Mouse (Mus musculus) MEL (cell line): Measurements from ENCODE around the gene Zfp777. TPM values are rescaled to one million over a fixed set of nuclear protein-coding genes. Genes with fewer than 3 reads are reported as not detected.

ENCODE experiments used
- DNase-seq: peaks from one replicate; pipeline ENCODE4 v3.0.0; 2011; ENCODE audit warnings: low read depth, low spot score
- H3K27ac ChIP-seq: 2 replicates; pipeline ENCODE4 v1.5.1; 2012; ENCODE audit warnings: low read depth, mild to moderate bottlenecking, control low read depth, low read length, moderate library complexity; ENCODE audit not compliant: control insufficient read depth
- H3K27me3 ChIP-seq, 2 experiments: fragments of 150-350 bp in 1 of 2; sonication (generic) in 1 of 2; 2 replicates each; pipeline ENCODE4 v1.6.1; 2012; ENCODE audit warnings: low read length in 2 of 2, mild to moderate bottlenecking in 2 of 2, improper control_type of control experiment in 1 of 2, moderate library complexity in 1 of 2; ENCODE audit not compliant: insufficient read depth in 2 of 2, control insufficient read depth in 1 of 2
- H3K36me3 ChIP-seq, 2 experiments: 2 replicates each; pipeline ENCODE4 v1.6.1; 2012 to 2014; ENCODE audit warnings: low read length in 2 of 2, improper control_type of control experiment in 1 of 2, inconsistent platforms in 1 of 2, mild to moderate bottlenecking in 1 of 2; ENCODE audit not compliant: insufficient read depth in 2 of 2, control insufficient read depth in 1 of 2
- H3K4me1 ChIP-seq, 2 experiments: fragments of 150-350 bp in 1 of 2; sonication (generic) in 1 of 2; 2 replicates each; pipeline ENCODE4 v1.6.1; 2012; ENCODE audit warnings: low read length in 2 of 2, improper control_type of control experiment in 1 of 2, mild to moderate bottlenecking in 1 of 2; ENCODE audit not compliant: insufficient read depth in 2 of 2, control insufficient read depth in 1 of 2
- H3K4me3 ChIP-seq, 2 experiments: fragments of 150-350 bp in 1 of 2; sonication (generic) in 1 of 2; 2 replicates each; pipeline ENCODE4 v1.5.1; 2012; ENCODE audit warnings: low read depth in 2 of 2, low read length in 2 of 2, mild to moderate bottlenecking in 2 of 2, moderate library complexity in 2 of 2, control low read depth in 1 of 2, improper control_type of control experiment in 1 of 2; ENCODE audit not compliant: control insufficient read depth in 1 of 2, insufficient read depth in 1 of 2
- H3K79me2 ChIP-seq: 2 replicates; pipeline ENCODE4 v1.6.1; 2012; ENCODE audit warnings: mild to moderate bottlenecking, low read length, moderate library complexity; ENCODE audit not compliant: control insufficient read depth, poor library complexity, insufficient read depth
- H3K9ac ChIP-seq: 2 replicates; pipeline ENCODE4 v1.6.1; 2012; ENCODE audit warnings: low read depth, mild to moderate bottlenecking, control low read depth, low read length, moderate library complexity; ENCODE audit not compliant: control insufficient read depth, poor library complexity, severe bottlenecking
- H3K9me3 ChIP-seq: fragments of 150-350 bp; sonication (generic); replicated peaks from 2 replicates; pipeline ENCODE4 v1.6.1; 2012; ENCODE audit warnings: mild to moderate bottlenecking, low read length, improper control_type of control experiment, moderate library complexity; ENCODE audit not compliant: insufficient read depth
- BHLHE40 ChIP-seq: IDR thresholded peaks from 2 replicates; pipeline ENCODE4 v1.6.1; 2012; ENCODE audit warnings: low read depth, mild to moderate bottlenecking, inconsistent platforms, low read length, improper control_type of control experiment, borderline replicate concordance
- CHD1 ChIP-seq: IDR thresholded peaks from 2 replicates; pipeline ENCODE4 v1.6.1; 2012; ENCODE audit warnings: low read depth, mild to moderate bottlenecking, inconsistent platforms, low read length, improper control_type of control experiment
- CHD2 ChIP-seq: IDR thresholded peaks from 2 replicates; pipeline ENCODE4 v1.6.1; 2011; ENCODE audit warnings: low read length, improper control_type of control experiment
- ELF1 ChIP-seq: IDR thresholded peaks from 2 replicates; pipeline ENCODE4 v1.6.1; 2014; ENCODE audit warnings: low read depth, mild to moderate bottlenecking, inconsistent platforms, low read length, improper control_type of control experiment, moderate library complexity
- EP300 ChIP-seq, 2 experiments: IDR thresholded peaks; 2 replicates each; pipeline ENCODE4 v1.6.1; 2011; ENCODE audit warnings: improper control_type of control experiment in 2 of 2, low read length in 2 of 2, low read depth in 1 of 2, mild to moderate bottlenecking in 1 of 2
- GABPA ChIP-seq: IDR thresholded peaks from 2 replicates; pipeline ENCODE4 v1.6.1; 2012; ENCODE audit warnings: low read depth, mild to moderate bottlenecking, inconsistent platforms, low read length, improper control_type of control experiment, moderate library complexity
- GATA1 ChIP-seq: IDR thresholded peaks from 2 replicates; pipeline ENCODE4 v1.6.1; 2011; ENCODE audit warnings: low read depth, low read length, improper control_type of control experiment
- HCFC1 ChIP-seq: IDR thresholded peaks from 2 replicates; pipeline ENCODE4 v1.6.1; 2012; ENCODE audit warnings: low read depth, mild to moderate bottlenecking, inconsistent platforms, low read length, improper control_type of control experiment, moderate library complexity
- JUND ChIP-seq: IDR thresholded peaks from 2 replicates; pipeline ENCODE4 v1.6.1; 2011; ENCODE audit warnings: low read depth, mild to moderate bottlenecking, improper control_type of control experiment, low read length
- MAFK ChIP-seq: IDR thresholded peaks from 2 replicates; pipeline ENCODE4 v1.6.1; 2011; ENCODE audit warnings: low read depth, mild to moderate bottlenecking, low read length, improper control_type of control experiment, borderline replicate concordance
- MAX ChIP-seq: IDR thresholded peaks from 2 replicates; pipeline ENCODE4 v1.6.1; 2011; ENCODE audit warnings: low read length, improper control_type of control experiment
- MAZ ChIP-seq: IDR thresholded peaks from 2 replicates; pipeline ENCODE4 v1.6.1; 2012; ENCODE audit warnings: low read depth, mild to moderate bottlenecking, inconsistent platforms, low read length, improper control_type of control experiment
- MEF2A ChIP-seq: IDR thresholded peaks from 2 replicates; pipeline ENCODE4 v1.6.1; 2014; ENCODE audit warnings: low read depth, mild to moderate bottlenecking, inconsistent platforms, low read length, improper control_type of control experiment; ENCODE audit not compliant: poor library complexity, insufficient replicate concordance, severe bottlenecking; ENCODE audit errors: extremely low read depth
- MYC ChIP-seq: IDR thresholded peaks from 2 replicates; pipeline ENCODE4 v1.6.1; 2011; ENCODE audit warnings: low read depth, mild to moderate bottlenecking, low read length, improper control_type of control experiment, moderate library complexity
- NELFE ChIP-seq: IDR thresholded peaks from 2 replicates; pipeline ENCODE4 v1.6.1; 2011; ENCODE audit warnings: low read depth, low read length, improper control_type of control experiment
- NRF1 ChIP-seq: IDR thresholded peaks from 2 replicates; pipeline ENCODE4 v1.6.1; 2014; ENCODE audit warnings: low read depth, mild to moderate bottlenecking, inconsistent platforms, low read length, improper control_type of control experiment, moderate library complexity; ENCODE audit not compliant: poor library complexity, insufficient read depth, severe bottlenecking
- POLR2AphosphoS2 ChIP-seq: IDR thresholded peaks from 2 replicates; pipeline ENCODE4 v1.6.1; 2011; ENCODE audit warnings: low read length, improper control_type of control experiment
- POLR2AphosphoS5 ChIP-seq: IDR thresholded peaks from 2 replicates; pipeline ENCODE4 v1.6.1; 2012; ENCODE audit warnings: low read depth, borderline replicate concordance, mild to moderate bottlenecking, inconsistent platforms, low read length, moderate library complexity, mixed read lengths
- RCOR1 ChIP-seq: IDR thresholded peaks from 2 replicates; pipeline ENCODE4 v1.6.1; 2012; ENCODE audit warnings: low read depth, mild to moderate bottlenecking, inconsistent platforms, low read length, improper control_type of control experiment
- SIN3A ChIP-seq: IDR thresholded peaks from 2 replicates; pipeline ENCODE4 v1.6.1; 2012; ENCODE audit warnings: low read length, improper control_type of control experiment, inconsistent platforms
- ZKSCAN1 ChIP-seq: IDR thresholded peaks from 2 replicates; pipeline ENCODE4 v1.6.1; 2012; ENCODE audit warnings: low read depth, mild to moderate bottlenecking, inconsistent platforms, low read length, improper control_type of control experiment, moderate library complexity
- ZMIZ1 ChIP-seq: IDR thresholded peaks from 2 replicates; pipeline ENCODE4 v1.6.1; 2012; ENCODE audit warnings: low read depth, mild to moderate bottlenecking, inconsistent platforms, low read length, improper control_type of control experiment, moderate library complexity
- polyA plus RNA-seq, 2 experiments: library from polyadenylated mRNA; stranded (reverse) in 1 of 2; unstranded in 1 of 2; fragments of >175 nt in 1 of 2; fragments of >200 nt in 1 of 2; gene quantifications; 2 replicates each; pipeline versions ENCODE4 v1.2.1 to v1.2.4; 2012; ENCODE audit warnings: low replicate concordance in 2 of 2, low read depth in 1 of 2; ENCODE audit not compliant: insufficient read length in 2 of 2, insufficient read depth in 1 of 2, missing spikeins in 1 of 2
- total RNA-seq: library from RNA; depleted of rRNA; stranded (reverse); fragments of 300-350 nt; gene quantifications from 2 replicates; pipeline ENCODE4 v1.2.3, GENCODE M21; 2012

The Zfp777 gene
- total and polyA plus RNA-seq, 3 experiments: 20.4 to 32.4 TPM; not detected in 1

DNA sequence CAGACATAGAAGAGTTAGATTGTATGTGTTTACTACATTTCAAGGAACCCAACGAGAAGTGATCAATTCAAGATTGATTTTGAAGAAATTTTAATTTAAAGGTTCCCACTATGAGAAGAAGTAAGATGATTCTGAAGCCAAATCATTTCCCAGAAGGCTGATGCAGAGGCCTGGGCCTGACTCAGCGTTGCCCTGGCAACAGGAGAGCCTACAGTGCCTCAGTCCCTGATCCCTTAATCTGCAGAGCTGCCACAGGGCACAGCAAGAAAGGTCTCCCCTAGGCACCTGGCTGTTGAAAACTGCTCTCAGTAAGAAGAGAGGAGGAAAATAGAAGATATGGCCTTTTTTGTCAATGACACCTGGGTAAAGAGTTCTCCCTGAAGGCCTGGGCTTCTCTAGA, 28.7 kb downstream of the Zfp777 start:
- Histone ChIP-seq H3K4me1 (peaks cover 0 to 6% of the 10 kb centered on the region in 2 experiments; a peak in 3 of 4 replicates), H3K9ac (no peak overlapping the region), H3K27me3 (no peaks in the 10 kb centered on the region), H3K27ac (no peak overlapping the region), H3K4me3 (no peak overlapping the region), H3K9me3 (no peaks in the 10 kb centered on the region), H3K79me2 (no peaks in the 10 kb centered on the region), H3K36me3 (no peaks in the 10 kb centered on the region)
- TF ChIP-seq CHD1 (no peak), ZKSCAN1 (no peak), POLR2AphosphoS2 (no peak), MAZ (no peak), GATA1 (no peak), MAX (no peak), MYC (no peak), MEF2A (no peak)
- no peak for DNase-seq

DNA sequence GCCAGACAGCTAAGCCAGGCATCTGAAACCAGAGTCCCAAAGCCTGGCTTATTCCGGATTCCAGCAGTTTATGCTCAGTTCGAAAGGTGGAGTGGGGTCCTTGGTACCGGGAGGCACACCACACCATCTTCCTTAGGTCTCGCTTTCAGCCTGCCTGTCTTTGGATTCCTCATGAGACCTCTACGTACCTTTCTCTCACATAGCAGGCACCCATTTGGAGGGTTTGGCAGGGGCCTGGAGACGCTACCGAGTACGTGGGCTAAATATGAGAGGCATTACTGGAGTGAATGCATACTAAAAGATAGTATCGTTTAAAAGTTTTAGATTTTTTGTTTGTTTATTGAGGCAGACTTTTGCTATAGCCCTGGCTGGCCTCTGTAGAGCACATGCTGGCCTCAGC, 31.9 kb downstream of the Zfp777 start:
- no peak for TF ChIP-seq POLR2AphosphoS5
- TF ChIP-seq JUND: no peak
- no peak for TF ChIP-seq NRF1
- TF ChIP-seq POLR2AphosphoS2: no peak
- TF ChIP-seq MAFK: no peak
- no peak for TF ChIP-seq NELFE
- no peak for TF ChIP-seq CHD2
- no peak for TF ChIP-seq EP300 (IDR thresholded peaks at IDR 0.05; ENCODE audit: low read depth in 1 of 2, low read length in 2 of 2)
- no peak for TF ChIP-seq SIN3A
- no peak for TF ChIP-seq HCFC1
- TF ChIP-seq ZMIZ1: no peak
- TF ChIP-seq MEF2A: no peak
- TF ChIP-seq GABPA: no peak
- no peak for TF ChIP-seq BHLHE40
- no peak for TF ChIP-seq MAZ
- TF ChIP-seq ELF1: no peak
- TF ChIP-seq RCOR1: no peak
- H3K9me3 ChIP-seq: no peaks in the 10 kb centered on the region
- no peaks in the 10 kb centered on the region for H3K36me3 ChIP-seq
- DNase-seq: no peak
- no peak overlapping the region for H3K27ac ChIP-seq
- H3K9ac ChIP-seq: no peak overlapping the region
- no peaks in the 10 kb centered on the region for H3K79me2 ChIP-seq
- no peaks in the 10 kb centered on the region for H3K27me3 ChIP-seq
- H3K4me3 ChIP-seq: no peak overlapping the region
- peaks cover 0 to 6% of the 10 kb centered on the region in 2 experiments; a peak in 3 of 4 replicates for H3K4me1 ChIP-seq
